Mouse (Mus musculus) small intestine, adult 2 months (tissue): Measurements from ENCODE around the gene Socs3.

Experiments used
- CTCF ChIP-seq: fragments of 200-500 bp; IDR thresholded peaks from 2 replicates; pipeline ENCODE4 v1.5.1; 2012; ENCODE audit warnings: low read depth, mild to moderate bottlenecking, control low read depth, inconsistent platforms, low read length, moderate library complexity, mixed read lengths; ENCODE audit not compliant: insufficient replicate concordance, insufficient read length; ENCODE audit errors: extremely low read depth
- POLR2A ChIP-seq: fragments of 200-500 bp; IDR thresholded peaks from 2 replicates; pipeline ENCODE4 v1.6.1; 2012; ENCODE audit warnings: low read depth, mild to moderate bottlenecking, control low read depth, inconsistent platforms, low read length, moderate library complexity

DNA sequence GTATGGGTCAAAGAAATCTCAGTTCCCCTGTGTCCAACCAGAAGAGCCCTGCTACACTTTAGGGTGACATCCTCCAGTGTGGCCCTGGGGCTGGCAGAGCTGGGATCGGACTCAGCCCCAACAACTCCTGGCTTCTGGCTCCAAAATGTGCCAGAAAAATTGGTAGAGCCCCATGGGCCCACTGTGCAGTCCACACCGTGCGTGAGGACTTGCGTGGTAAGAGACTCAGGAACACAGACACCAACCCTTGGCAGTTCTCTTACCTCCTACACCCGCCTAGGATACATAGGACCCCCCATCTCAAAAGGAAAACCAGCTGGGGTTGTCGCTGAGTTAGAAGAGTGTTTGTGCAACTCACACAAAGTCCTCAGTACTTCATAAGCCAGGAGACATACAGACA is 29.0 kb downstream of the Socs3 start:
- no peak for TF ChIP-seq CTCF
- TF ChIP-seq POLR2A: no peak
